Mouse (Mus musculus) stomach, postnatal 0 days (tissue): ENCODE data around the gene D630039A03Rik.

Experiments used
- CTCF ChIP-seq: IDR thresholded peaks from 2 replicates; pipeline ENCODE4 v1.5.1; 2016; ENCODE audit warnings: antibody characterized with exemption, low read depth, mild to moderate bottlenecking, moderate library complexity
- EP300 ChIP-seq: optimal IDR thresholded peaks from 2 replicates; pipeline ENCODE3; 2016; ENCODE audit warnings: antibody characterized with exemption

- no peak for TF ChIP-seq CTCF
- no peak for TF ChIP-seq EP300
Measured at GRCm38 (mm10) chr4:57920522-57920921, 4.4 kb upstream of the D630039A03Rik start.
